Mouse (Mus musculus) lung, postnatal 14 days (tissue): Measurements from ENCODE around the gene Gstm7.
"Not testable (repeated sequence)": the region's sequence is repeated elsewhere in the genome, so short reads cannot be mapped to it uniquely, and the experiment has no call there.

Source experiments
- DNase-seq: peaks from one replicate; pipeline ENCODE4 v3.0.0; 2021

The Gstm7 gene

DNA sequence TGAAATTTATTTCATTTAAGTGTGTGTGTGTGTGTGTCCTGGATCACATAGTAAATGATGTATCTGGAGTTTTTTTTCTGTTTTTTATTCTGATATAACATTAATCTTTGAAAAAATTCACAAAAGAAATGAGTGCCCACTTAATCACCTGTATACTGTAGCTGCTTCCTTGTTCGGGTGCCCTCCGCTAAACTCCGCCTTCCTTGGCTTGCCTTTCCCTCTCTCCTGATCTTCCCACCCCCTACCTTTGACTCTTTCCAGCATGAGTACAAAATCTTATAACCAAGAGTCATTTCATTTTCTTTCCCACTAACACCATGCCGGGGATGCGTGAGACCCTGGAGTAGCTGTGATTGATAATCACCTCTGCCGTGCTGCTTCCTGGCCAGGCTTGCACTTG is 511 bp upstream of the Gstm7 start:
- no peak for DNase-seq

DNA sequence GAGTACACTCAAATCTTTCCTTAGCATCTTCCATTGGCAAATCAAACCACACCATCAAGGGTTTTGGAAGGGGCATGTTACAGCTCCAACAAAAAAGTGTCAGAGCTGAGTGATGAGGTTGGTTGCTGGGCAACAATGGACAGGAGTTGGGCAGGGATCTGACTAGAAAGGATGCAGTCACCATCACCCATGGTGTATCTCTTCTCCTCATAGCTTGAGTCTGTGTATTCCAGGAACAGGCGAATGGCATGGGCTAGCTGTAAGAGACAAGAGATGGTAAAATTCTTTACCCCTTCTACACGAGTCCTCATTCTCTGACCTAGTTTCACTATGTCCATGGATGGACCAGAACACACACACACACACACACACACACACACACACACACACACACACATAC is 483 bp downstream of the Gstm7 start:
- DNase-seq: no peak

DNA sequence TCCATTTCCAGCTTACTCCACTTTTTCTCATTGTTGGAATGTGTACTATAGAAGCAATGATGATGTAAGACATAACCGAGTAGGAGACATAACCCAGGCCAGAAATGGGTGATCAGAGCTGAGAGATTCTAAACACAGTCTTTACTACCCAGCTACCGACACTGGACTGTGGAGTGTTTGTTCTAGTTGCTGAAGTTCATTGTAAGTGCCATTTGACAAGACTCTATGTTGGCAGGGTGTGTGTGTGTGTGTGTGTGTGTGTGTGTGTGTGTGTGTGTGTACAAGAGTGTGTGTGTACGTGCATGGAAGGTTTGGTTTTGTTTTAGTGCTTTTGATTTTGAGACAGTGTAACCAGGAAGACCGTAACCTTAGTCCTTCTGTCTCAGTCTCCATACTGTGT is 1.9 kb downstream of the Gstm7 start:
- no peak for DNase-seq

DNA sequence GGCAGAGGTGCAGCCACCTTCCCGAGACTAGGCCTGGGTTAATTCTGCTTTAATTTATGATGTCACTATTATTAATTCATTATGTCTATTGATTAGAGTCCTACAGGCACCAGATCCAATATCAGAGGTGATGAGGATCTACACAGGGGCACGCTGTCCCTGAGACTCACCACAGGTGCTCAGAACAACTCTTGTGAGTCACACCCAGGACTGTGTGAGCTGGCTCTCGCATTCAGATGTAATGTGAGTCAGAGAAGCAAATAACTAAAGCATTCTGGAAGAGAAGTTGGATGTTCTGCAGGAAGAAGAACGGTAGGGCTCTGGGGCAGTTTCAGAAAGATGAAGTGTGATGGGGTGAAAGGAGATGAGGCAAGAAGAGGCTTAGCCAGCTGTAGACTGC is 2.4 kb downstream of the Gstm7 start:
- no peak for DNase-seq

DNA sequence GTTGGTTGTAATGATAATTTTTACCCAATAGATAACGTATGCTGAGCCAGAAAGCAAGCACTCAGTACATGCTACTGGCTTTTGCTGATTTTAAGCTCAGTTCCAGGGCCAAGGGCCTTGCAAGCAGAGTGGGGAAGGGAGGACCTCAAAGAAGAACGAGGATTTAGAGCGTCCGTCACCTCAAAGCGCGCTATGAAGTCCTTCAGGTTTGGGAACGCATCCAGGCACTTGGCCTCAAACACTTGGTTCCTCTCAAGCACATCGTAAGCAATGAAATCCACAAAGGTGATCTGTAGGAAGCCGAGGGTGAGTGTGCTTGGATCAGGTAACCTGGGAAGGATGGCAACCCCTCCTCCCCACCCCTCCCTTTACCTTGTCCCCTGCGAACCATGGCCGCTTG is 2.9 kb downstream of the Gstm7 start:
- DNase-seq: peak; percentile 36

DNA sequence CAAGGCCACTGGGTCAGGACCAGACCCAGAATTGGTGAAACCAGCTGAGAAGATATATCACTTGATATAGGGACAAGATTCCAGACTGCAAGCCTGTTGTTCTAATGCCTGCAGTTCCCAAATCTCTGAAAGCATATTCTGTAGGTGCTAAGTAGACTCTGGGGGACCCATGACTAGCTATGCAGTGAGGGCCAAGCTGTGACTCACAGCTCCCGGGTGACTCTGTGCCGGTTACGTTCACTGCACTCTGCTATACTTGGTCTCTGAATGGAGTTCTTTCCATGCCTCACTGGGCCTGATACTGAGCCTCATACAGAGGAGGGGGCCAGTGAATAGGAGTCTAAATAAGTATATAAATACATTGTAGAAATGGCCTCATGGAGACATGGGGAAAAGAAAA is 3.8 kb downstream of the Gstm7 start:
- DNase-seq: no peak

DNA sequence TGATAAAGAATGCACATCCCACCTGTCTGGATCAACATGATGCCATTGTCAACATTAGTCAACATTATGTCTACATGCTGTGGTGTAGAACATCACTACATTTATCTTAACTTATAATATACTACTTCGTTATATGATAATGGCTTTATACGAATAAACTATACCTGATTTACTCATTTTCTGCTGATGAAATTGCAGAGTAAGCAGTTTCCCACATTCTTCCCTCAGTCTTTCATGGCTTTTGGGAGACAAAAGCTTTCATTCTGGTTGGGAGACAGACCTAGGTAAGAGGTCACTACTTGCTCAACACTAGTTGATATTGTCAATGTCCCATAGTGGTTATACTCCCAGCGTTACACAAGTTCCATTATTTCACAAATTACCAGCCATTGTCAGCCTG is 6.3 kb downstream of the Gstm7 start:
- DNase-seq: no peak

DNA sequence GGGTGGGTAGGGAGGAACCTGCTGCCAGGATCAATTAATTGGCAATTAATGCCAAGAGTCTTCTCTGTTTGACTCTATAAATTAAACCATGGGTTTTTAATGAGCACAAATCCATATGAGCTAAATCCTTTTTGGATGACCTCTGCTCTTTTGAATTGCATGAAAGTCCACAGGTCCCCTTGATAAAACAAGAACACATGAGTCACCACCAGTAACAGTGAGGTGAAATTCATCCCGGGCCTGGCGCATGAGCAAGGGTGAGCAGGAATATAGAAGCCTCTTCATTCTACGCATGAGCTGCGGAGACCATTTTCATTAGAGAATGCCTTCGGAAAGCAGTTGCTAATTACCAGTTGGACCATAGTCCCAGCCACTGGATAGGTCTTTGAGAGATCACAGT is 11.3 kb downstream of the Gstm7 start:
- DNase-seq: no peak

DNA sequence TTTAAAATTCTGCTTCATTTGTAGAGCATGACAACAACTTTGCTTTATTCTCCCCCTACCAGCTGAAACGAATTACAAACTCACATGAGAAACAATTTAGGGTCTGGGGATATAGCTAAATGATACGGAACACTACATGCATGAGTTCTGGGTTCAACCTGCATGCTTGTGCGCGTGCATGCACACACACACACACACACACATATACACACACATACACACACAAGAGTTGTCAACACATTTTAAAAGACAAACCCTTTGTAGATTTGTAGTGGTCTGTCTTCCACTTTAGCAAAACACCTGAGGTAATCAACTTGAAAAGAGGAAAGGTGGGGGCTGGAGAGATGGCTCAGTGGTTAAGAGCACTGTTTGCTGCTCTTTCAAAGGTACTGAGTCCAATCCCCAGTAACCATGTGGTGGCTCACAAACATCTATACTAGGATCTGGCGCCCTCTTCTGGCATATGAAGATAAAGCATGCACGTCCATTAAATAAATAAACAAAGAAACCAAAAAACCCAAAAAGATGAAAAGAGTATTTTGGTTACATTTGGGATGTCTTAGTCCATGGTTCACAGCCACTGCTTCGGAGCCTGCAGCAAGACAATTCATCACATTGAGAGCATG is 13.7 kb downstream of the Gstm7 start:
- DNase-seq: peak; percentile 76

DNA sequence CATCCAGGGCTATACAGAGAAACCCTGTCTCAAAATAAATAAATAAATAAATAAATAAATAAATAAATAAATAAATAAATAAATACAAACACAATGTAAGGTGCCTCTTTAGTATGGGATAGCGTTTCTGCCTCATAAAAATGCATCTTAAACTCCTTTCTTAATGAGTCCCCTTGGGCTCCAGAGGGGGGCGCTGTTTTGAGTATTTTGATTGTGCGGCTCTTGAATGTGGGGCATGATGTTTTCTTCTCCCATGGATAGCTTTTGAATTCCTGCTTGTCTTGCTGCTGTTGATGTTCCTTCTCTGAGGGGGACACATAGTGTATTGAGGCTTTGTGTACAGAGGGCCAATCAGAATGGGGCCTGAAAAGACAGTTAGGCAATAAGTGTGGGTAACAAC is 14.5 kb downstream of the Gstm7 start:
- DNase-seq: no peak

DNA sequence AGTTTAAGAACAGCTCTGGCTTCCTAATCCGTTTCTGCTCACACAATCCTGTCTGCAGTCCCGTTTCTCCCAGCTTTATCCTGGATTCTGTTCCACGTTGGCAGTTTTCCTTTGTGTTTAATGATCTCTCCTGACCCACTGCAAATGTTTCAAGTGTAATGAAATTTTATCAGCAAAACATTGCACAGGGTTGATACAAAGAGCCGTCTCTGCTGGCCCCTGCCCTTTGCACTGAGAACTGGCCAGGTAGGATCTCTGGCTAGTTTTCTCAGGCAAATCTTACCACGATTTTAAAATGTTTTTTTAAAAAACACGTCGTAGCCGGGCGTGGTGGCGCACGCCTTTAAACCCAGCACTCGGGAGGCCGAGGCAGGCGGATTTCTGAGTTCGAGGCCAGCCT is 14.9 kb downstream of the Gstm7 start:
- DNase-seq: no peak

DNA sequence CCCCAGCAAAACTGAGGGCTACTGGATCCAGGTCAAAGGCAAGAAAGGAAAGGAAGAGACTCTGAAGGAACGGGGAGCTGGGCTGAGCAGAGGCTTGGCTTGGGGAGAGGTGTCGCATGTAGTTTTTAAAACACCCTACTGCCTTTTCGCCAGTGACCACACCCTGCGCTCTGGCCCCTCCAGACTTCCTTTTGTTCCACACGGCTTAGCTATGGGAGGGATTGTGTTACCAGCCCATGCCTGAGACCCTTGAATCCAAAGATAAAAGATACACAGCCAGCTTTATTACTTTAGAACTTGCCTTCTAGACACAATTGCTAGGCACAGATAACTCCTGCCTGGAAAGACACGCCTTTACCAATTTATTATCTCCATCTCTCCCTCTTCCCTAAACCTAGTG is 25.7 kb downstream of the Gstm7 start:
- DNase-seq: no peak

DNA sequence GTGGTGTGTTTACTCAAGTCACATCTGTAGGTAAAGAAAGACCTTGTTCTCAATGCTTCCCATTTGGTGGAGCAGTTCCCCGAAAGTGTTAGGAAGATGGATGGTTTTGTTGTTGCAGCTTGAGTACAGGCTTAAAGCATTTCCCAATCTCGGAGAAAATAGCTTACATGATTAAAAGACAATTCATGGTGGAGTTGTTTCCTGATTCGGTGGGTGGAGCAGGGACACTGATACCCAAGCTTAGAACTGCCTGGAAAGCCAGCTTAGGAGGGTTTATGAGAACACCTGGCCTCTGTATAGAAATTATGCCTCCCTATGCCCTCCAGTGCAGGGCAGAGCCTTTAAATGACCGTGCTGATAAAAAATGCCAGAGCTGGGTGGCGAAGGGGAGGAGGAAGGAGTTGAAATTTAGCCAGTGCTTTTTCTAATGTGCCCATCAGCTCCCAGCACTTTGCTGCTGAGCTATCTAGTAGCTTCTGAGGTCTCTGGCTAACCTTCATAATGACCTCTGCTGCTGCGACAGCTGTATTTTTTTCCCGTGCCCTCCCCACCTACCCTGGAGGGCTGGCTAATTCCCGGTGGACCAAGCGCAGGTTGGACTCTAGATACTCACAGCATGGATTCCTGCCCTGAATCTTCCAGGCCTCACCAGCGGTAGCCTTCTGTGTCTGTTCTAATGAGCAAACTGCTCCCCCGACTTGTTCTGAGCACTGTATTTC is 30.5 kb downstream of the Gstm7 start:
- DNase-seq: no peak

DNA sequence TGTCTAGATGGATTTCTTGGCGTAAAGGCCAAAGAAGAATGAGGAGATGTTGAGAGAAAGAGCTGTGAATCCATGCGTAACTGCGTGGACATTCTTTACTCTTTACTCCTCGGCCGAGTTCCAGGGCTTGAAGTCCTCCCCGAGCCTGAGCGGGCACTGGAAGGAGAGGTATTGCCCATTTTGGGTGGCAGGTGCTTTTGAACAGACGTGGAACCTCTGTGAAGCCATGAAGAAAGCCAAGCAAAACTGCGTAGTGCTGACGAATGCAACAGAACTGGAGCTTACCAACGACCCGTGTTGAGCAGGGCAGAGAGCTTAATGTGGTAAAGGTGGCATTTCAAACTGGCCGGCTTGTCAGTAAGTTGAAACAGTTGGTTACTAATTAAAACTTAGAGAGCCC is 32.9 kb downstream of the Gstm7 start:
- no peak for DNase-seq

DNA sequence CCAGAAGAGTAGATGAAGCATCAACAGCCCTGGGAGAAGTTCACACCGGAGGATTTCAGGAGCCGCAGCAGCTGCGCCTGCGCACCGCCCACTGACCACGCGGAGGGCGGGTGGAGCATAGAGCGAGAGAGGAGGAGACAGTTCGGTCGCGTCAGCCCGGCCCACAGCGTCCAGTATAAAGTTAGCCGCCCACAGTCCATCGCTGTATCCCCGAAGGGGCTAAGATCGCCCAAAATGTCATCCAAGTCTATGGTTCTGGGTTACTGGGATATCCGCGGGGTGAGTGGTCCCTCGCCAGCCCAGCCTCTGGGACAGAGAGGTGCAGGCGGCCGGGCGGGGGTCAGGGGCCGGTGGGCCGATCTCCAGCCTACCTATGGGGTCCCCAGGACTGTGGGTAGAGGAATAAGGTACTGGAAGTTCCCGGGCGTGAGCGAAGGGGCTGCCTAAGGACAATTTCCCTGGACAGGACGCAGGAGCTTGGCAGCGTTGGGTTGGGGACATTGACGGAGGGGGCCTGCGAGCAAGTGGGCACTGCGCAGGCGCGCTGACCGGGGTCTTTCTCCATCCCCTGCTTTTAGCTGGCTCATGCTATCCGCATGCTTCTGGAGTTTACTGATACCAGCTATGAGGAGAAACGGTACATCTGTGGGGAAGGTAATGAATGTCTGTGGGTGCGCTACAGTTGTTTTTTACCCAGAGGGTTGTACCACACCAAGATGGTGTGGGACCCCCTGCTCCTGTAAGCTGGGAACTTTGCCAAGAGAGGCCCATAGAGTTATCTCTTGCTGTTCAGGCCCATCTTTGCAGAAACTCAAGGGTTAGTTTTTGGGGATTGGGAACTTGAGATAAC is 35.7 kb downstream of the Gstm7 start, which contains the start of gene Gstm5:
TSS of gene Gstm5 (plus strand) at position 102 of the 850 bp plus-strand sequence.
- DNase-seq: peak; percentile 75

DNA sequence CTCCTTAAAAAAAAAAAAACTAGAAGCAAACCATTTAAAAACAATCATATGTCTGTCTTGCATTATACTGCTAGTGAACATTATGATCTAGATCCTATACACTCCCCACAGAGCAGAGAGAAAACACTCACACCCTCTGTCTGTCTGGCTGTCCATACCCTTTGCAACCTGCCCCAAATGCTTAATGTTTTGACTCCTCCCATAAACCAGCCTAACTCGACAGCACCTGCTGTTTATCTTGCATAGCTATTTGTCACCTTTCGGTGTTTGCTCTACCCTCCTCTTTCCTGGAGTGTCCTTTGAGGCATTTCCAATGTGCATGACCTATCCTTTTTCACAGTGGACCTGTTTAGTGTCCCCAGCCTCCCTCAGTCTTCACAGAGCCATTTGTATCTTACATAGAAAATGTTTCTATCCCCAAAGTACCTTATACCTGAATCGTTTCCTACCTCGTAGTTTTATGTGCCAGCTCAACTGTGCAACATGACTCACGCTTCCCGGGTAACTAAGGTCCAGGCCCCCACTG is 36.4 kb downstream of the Gstm7 start:
- DNase-seq: no peak

DNA sequence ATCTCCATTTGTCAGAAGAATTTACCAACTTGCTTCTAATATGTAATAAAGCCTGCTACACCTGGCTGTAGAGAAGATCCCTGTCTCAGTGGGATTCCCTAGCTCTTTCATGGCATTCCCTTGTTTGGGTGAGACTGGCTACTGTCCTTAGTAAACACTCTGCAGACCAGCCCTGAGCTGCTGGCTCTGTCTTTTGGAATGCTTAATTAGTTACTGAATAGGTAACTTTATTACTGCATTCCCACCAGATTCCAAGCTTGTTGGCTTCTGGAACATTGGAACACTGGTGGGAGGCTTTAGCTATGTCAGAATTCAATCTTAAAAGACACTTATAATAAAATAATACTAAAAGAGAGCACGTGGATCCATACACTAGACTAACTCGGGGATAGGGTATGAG is 42.4 kb downstream of the Gstm7 start:
- DNase-seq: not testable (repeated sequence)

DNA sequence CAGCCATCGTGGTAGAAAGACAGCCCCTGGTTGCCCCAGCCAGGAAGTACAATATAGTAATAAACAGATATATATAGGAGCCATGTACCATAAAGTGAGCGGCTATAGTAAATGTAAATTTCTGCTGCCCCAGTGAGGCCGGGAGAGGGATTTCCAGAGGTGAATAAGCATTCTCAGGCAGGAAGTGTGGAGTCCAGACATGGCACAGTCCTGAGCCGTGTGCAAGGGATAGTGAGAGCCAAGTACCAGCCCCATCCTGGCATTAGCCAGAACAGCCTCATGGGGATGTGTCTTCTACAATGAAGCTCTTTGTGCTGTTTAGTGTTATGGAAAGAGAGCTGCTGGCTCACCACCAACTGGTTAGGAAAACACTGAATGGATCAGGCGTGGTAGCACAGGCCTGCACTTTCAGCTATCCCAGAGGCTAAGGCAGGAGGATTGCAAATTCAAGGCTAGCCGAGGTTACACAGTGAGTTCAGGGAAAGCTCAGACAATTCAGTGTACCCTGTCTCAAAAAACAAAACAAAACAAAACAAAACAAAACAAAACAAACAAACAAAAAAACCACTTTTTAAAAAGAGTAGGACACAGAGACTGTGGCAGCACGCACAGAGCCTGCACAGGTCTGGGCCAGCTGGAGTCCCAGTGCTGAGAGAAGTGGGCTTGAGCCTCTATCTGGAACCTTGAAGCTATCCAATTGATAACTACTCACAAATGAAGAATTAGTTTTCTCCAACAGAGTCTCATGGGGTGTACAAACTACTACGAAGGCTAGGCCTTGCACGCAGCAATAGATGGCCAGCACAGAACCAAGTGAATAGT is 43.7 kb downstream of the Gstm7 start:
- no peak for DNase-seq

DNA sequence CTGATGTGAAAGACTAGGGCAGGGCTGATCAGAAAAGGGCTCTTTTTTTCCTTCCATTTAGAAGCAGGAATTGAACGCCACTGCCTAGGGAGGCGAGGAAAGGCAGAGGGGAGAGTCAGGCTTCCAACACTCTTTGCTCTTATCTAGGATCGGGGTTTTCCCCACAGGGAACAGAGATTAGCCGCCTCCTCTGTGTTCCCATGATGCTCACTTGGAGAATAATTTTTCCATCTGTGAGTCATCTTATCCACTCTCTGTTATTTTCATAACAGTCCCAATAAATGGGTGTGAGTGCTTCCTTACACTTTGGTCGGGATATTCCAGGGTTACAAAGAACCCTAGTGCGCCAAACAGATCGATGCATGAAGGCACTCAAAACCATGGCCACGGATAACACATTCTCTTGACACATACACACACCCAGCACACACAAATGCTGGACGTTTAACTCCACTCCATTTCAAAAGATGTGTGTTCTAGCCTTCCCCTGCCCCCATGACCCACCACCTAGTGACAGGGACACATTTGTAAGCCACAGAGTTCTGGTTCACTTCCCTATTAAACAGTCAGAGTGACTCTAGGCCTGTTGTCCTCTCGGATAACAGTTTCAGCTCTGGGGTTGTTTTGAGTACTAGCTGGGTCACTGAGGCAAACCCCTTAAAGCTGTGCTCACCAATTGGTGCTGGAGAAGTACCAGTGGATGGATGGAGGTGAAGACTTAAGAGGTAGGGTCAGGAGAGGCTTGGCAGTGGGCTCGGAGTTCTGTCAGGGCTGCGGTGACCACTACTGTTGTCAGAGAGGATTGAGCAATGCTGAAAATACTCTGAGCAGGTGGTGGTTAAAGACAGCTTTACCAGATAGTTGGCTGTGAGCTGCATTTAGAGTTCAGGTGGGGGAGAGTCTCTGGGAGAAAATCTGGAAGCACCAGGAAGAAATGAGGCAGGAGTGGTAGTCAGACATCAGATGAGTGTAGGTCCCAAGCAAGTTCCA is 53.6 kb downstream of the Gstm7 start:
- no peak for DNase-seq

DNA sequence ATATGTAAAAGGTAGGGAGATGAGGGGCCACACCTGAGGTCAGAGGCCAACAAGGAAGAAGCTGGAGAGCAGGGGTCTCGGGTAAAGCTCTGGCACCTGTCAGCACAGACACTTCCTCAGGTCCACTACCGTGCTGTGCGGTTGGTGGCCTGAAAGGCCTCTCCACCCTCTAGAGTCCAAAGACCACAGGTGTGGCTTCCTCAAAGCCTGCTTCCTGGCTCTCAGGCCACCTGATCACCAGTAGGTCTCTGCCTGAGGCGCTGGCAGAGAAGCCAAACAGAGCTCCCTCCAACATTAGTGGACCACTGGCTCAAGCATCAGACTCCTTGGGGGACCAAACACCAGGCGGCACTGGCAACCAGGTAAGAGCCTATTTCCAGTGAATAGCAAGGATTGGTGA is 54.6 kb downstream of the Gstm7 start, which contains the start of gene Eps8l3:
TSS of gene Eps8l3 (plus strand) at position 225 of the 400 bp plus-strand sequence.
- DNase-seq: no peak
